Mouse (Mus musculus) MEL (cell line): ENCODE measurements around the gene Myrfl. TPM values are rescaled to one million over a fixed set of nuclear protein-coding genes. Genes with fewer than 3 reads are reported as not detected.

Source experiments
- DNase-seq: peaks from one replicate; pipeline ENCODE4 v3.0.0; 2011; ENCODE audit warnings: low read depth, low spot score
- H3K27ac ChIP-seq: 2 replicates; pipeline ENCODE4 v1.5.1; 2012; ENCODE audit warnings: low read depth, mild to moderate bottlenecking, control low read depth, low read length, moderate library complexity; ENCODE audit not compliant: control insufficient read depth
- H3K27me3 ChIP-seq, 2 experiments: fragments of 150-350 bp in 1 of 2; sonication (generic) in 1 of 2; 2 replicates each; pipeline ENCODE4 v1.6.1; 2012; ENCODE audit warnings: low read length in 2 of 2, mild to moderate bottlenecking in 2 of 2, improper control_type of control experiment in 1 of 2, moderate library complexity in 1 of 2; ENCODE audit not compliant: insufficient read depth in 2 of 2, control insufficient read depth in 1 of 2
- H3K36me3 ChIP-seq, 2 experiments: 2 replicates each; pipeline ENCODE4 v1.6.1; 2012 to 2014; ENCODE audit warnings: low read length in 2 of 2, improper control_type of control experiment in 1 of 2, inconsistent platforms in 1 of 2, mild to moderate bottlenecking in 1 of 2; ENCODE audit not compliant: insufficient read depth in 2 of 2, control insufficient read depth in 1 of 2
- H3K4me1 ChIP-seq, 2 experiments: fragments of 150-350 bp in 1 of 2; sonication (generic) in 1 of 2; 2 replicates each; pipeline ENCODE4 v1.6.1; 2012; ENCODE audit warnings: low read length in 2 of 2, improper control_type of control experiment in 1 of 2, mild to moderate bottlenecking in 1 of 2; ENCODE audit not compliant: insufficient read depth in 2 of 2, control insufficient read depth in 1 of 2
- H3K4me3 ChIP-seq, 2 experiments: fragments of 150-350 bp in 1 of 2; sonication (generic) in 1 of 2; 2 replicates each; pipeline ENCODE4 v1.5.1; 2012; ENCODE audit warnings: low read depth in 2 of 2, low read length in 2 of 2, mild to moderate bottlenecking in 2 of 2, moderate library complexity in 2 of 2, control low read depth in 1 of 2, improper control_type of control experiment in 1 of 2; ENCODE audit not compliant: control insufficient read depth in 1 of 2, insufficient read depth in 1 of 2
- H3K79me2 ChIP-seq: 2 replicates; pipeline ENCODE4 v1.6.1; 2012; ENCODE audit warnings: mild to moderate bottlenecking, low read length, moderate library complexity; ENCODE audit not compliant: control insufficient read depth, poor library complexity, insufficient read depth
- H3K9ac ChIP-seq: 2 replicates; pipeline ENCODE4 v1.6.1; 2012; ENCODE audit warnings: low read depth, mild to moderate bottlenecking, control low read depth, low read length, moderate library complexity; ENCODE audit not compliant: control insufficient read depth, poor library complexity, severe bottlenecking
- H3K9me3 ChIP-seq: fragments of 150-350 bp; sonication (generic); replicated peaks from 2 replicates; pipeline ENCODE4 v1.6.1; 2012; ENCODE audit warnings: mild to moderate bottlenecking, low read length, improper control_type of control experiment, moderate library complexity; ENCODE audit not compliant: insufficient read depth
- CHD1 ChIP-seq: IDR thresholded peaks from 2 replicates; pipeline ENCODE4 v1.6.1; 2012; ENCODE audit warnings: low read depth, mild to moderate bottlenecking, inconsistent platforms, low read length, improper control_type of control experiment
- CTCF ChIP-seq, 3 experiments: IDR thresholded peaks in 2 of 3; conservative IDR thresholded peaks in 1 of 3; 2 replicates each; pipeline ENCODE4 v1.5.1; 2011 to 2012; ENCODE audit warnings: low read length in 3 of 3, low read depth in 2 of 3, mild to moderate bottlenecking in 2 of 3, improper control_type of control experiment in 1 of 3, inconsistent platforms in 1 of 3, mixed read lengths in 1 of 3, moderate library complexity in 1 of 3; ENCODE audit not compliant: control insufficient read depth in 1 of 3, insufficient read depth in 1 of 3, poor library complexity in 1 of 3, severe bottlenecking in 1 of 3
- E2F4 ChIP-seq: IDR thresholded peaks from 2 replicates; pipeline ENCODE4 v1.6.1; 2011; ENCODE audit warnings: low read depth, low read length, improper control_type of control experiment, borderline replicate concordance
- ELF1 ChIP-seq: IDR thresholded peaks from 2 replicates; pipeline ENCODE4 v1.6.1; 2014; ENCODE audit warnings: low read depth, mild to moderate bottlenecking, inconsistent platforms, low read length, improper control_type of control experiment, moderate library complexity
- EP300 ChIP-seq, 2 experiments: IDR thresholded peaks; 2 replicates each; pipeline ENCODE4 v1.6.1; 2011; ENCODE audit warnings: improper control_type of control experiment in 2 of 2, low read length in 2 of 2, low read depth in 1 of 2, mild to moderate bottlenecking in 1 of 2
- GATA1 ChIP-seq: IDR thresholded peaks from 2 replicates; pipeline ENCODE4 v1.6.1; 2011; ENCODE audit warnings: low read depth, low read length, improper control_type of control experiment
- KAT2A ChIP-seq: conservative IDR thresholded peaks from 2 replicates; pipeline ENCODE4 v1.6.1; 2012; ENCODE audit warnings: low read depth, low read length, improper control_type of control experiment, inconsistent platforms
- MAZ ChIP-seq: IDR thresholded peaks from 2 replicates; pipeline ENCODE4 v1.6.1; 2012; ENCODE audit warnings: low read depth, mild to moderate bottlenecking, inconsistent platforms, low read length, improper control_type of control experiment
- NELFE ChIP-seq: IDR thresholded peaks from 2 replicates; pipeline ENCODE4 v1.6.1; 2011; ENCODE audit warnings: low read depth, low read length, improper control_type of control experiment
- NRF1 ChIP-seq: IDR thresholded peaks from 2 replicates; pipeline ENCODE4 v1.6.1; 2014; ENCODE audit warnings: low read depth, mild to moderate bottlenecking, inconsistent platforms, low read length, improper control_type of control experiment, moderate library complexity; ENCODE audit not compliant: poor library complexity, insufficient read depth, severe bottlenecking
- POLR2AphosphoS5 ChIP-seq: IDR thresholded peaks from 2 replicates; pipeline ENCODE4 v1.6.1; 2012; ENCODE audit warnings: low read depth, borderline replicate concordance, mild to moderate bottlenecking, inconsistent platforms, low read length, moderate library complexity, mixed read lengths
- RAD21 ChIP-seq: IDR thresholded peaks from 2 replicates; pipeline ENCODE4 v1.6.1; 2011; ENCODE audit warnings: mild to moderate bottlenecking, low read depth, low read length, improper control_type of control experiment
- TCF12 ChIP-seq: IDR thresholded peaks from 2 replicates; pipeline ENCODE4 v1.6.1; 2014; ENCODE audit warnings: low read depth, mild to moderate bottlenecking, inconsistent platforms, low read length, improper control_type of control experiment, moderate library complexity
- UBTF ChIP-seq: IDR thresholded peaks from 2 replicates; pipeline ENCODE4 v1.6.1; 2012; ENCODE audit warnings: low read depth, mild to moderate bottlenecking, inconsistent platforms, low read length, improper control_type of control experiment, moderate library complexity, borderline replicate concordance; ENCODE audit not compliant: insufficient read depth
- USF1 ChIP-seq: IDR thresholded peaks from 2 replicates; pipeline ENCODE4 v1.6.1; 2014; ENCODE audit warnings: low read depth, mild to moderate bottlenecking, inconsistent platforms, low read length, improper control_type of control experiment, moderate library complexity
- USF2 ChIP-seq, 2 experiments: IDR thresholded peaks; 2 replicates each; pipeline ENCODE4 v1.6.1; 2011 to 2012; ENCODE audit warnings: improper control_type of control experiment in 2 of 2, low read length in 2 of 2, borderline replicate concordance in 1 of 2, inconsistent platforms in 1 of 2, low read depth in 1 of 2, mild to moderate bottlenecking in 1 of 2; ENCODE audit not compliant: insufficient read depth in 1 of 2
- ZKSCAN1 ChIP-seq: IDR thresholded peaks from 2 replicates; pipeline ENCODE4 v1.6.1; 2012; ENCODE audit warnings: low read depth, mild to moderate bottlenecking, inconsistent platforms, low read length, improper control_type of control experiment, moderate library complexity
- ZNF384 ChIP-seq: IDR thresholded peaks from 2 replicates; pipeline ENCODE4 v1.6.1; 2012; ENCODE audit warnings: low read depth, mild to moderate bottlenecking, inconsistent platforms, low read length, improper control_type of control experiment
- polyA plus RNA-seq, 2 experiments: library from polyadenylated mRNA; stranded (reverse) in 1 of 2; unstranded in 1 of 2; fragments of >175 nt in 1 of 2; fragments of >200 nt in 1 of 2; gene quantifications; 2 replicates each; pipeline versions ENCODE4 v1.2.1 to v1.2.4; 2012; ENCODE audit warnings: low replicate concordance in 2 of 2, low read depth in 1 of 2; ENCODE audit not compliant: insufficient read length in 2 of 2, insufficient read depth in 1 of 2, missing spikeins in 1 of 2
- total RNA-seq: library from RNA; depleted of rRNA; stranded (reverse); fragments of 300-350 nt; gene quantifications from 2 replicates; pipeline ENCODE4 v1.2.3, GENCODE M21; 2012

Gene Myrfl
- total and polyA plus RNA-seq, 3 experiments: 0.03 TPM; not detected in 2

DNA sequence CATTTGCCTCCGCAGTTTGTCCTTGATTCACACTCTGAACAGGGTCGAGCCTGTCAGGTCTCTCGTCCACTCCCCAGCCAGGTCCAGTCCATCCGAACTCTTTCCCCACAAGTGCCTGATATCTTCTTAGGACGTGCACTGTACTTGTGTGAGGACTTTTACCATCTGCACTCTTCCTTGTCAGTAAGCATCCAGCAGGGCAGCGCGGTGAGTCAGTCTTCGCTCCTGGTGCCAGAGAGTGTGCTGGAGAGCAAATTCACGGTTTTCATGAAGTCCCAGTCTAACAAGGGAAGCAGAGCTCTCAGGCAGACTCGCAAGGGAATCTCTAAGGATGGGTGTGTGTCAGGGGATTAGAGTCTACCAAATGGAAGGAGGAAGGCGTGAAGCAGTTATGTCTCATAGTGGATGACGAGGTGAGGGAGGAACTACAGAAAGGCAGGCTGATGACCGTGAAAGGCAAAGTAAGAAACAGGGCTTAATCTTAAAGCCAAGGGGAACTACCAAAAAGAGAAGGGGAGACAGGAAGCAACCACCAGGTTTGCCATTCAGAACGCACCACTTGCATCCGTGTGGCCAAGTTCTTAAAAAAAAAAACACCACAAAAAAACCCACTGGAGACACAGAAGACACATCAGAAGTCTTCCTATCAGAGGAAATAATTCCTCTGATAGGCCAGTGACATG lies 34.9 kb upstream of the Myrfl start:
- Histone ChIP-seq H3K27me3 (no peaks in the 10 kb centered on the region), H3K9ac (no peak overlapping the region), H3K4me1 (peaks cover 0 to 9% of the 10 kb centered on the region in 2 experiments; a peak in 2 of 4 replicates), H3K4me3 (no peak overlapping the region), H3K27ac (no peak overlapping the region), H3K36me3 (peaks cover 10 to 11% of the 10 kb centered on the region in 2 experiments), H3K9me3 (no peaks in the 10 kb centered on the region), H3K79me2 (no peaks in the 10 kb centered on the region)
- DNase-seq: no peak
- TF ChIP-seq RAD21: no peak
- TF ChIP-seq TCF12: no peak
- no peak for TF ChIP-seq MAZ
- no peak for TF ChIP-seq EP300 (IDR thresholded peaks at IDR 0.05; ENCODE audit: low read depth in 1 of 2, low read length in 2 of 2)
- no peak for TF ChIP-seq CHD1
- TF ChIP-seq POLR2AphosphoS5: no peak
- no peak for TF ChIP-seq CTCF (IDR thresholded peaks at IDR 0.05 in 2 of 3, conservative IDR thresholded peaks at IDR 0.05 in 1 of 3; ENCODE audit: control insufficient read depth in 1 of 3, insufficient read depth in 1 of 3, low read depth in 2 of 3, low read length in 3 of 3, poor library complexity in 1 of 3, severe bottlenecking in 1 of 3)
- TF ChIP-seq UBTF: no peak
- TF ChIP-seq E2F4: no peak
- TF ChIP-seq KAT2A: no peak
- TF ChIP-seq GATA1: no peak
- TF ChIP-seq ZKSCAN1: no peak
- no peak for TF ChIP-seq USF1

- H3K27ac ChIP-seq: peak overlapping the region; percentile 36; the same call in 1 of the 2 replicates
- no peak for DNase-seq
- no peaks in the 10 kb centered on the region for H3K79me2 ChIP-seq
- no peak overlapping the region for H3K4me3 ChIP-seq
- no peak for TF ChIP-seq RAD21
- TF ChIP-seq USF2 (IDR thresholded peaks at IDR 0.05; ENCODE audit: borderline replicate concordance in 1 of 2, insufficient read depth in 1 of 2, low read depth in 1 of 2, low read length in 2 of 2): no peak
- no peak for TF ChIP-seq KAT2A
- no peak for TF ChIP-seq TCF12
- TF ChIP-seq ELF1: no peak
- TF ChIP-seq NRF1: no peak
- TF ChIP-seq CTCF (IDR thresholded peaks at IDR 0.05 in 2 of 3, conservative IDR thresholded peaks at IDR 0.05 in 1 of 3; ENCODE audit: control insufficient read depth in 1 of 3, insufficient read depth in 1 of 3, low read depth in 2 of 3, low read length in 3 of 3, poor library complexity in 1 of 3, severe bottlenecking in 1 of 3): no peak
- no peak for TF ChIP-seq NELFE
- TF ChIP-seq ZNF384: no peak
- peaks cover 0 to 9% of the 10 kb centered on the region in 2 experiments; a peak in 2 of 4 replicates for H3K4me1 ChIP-seq
- H3K27me3 ChIP-seq: no peaks in the 10 kb centered on the region
- no peak overlapping the region; the same call in 1 of the 2 replicates for H3K9ac ChIP-seq
- peaks cover 10 to 13% of the 10 kb centered on the region in 2 experiments for H3K36me3 ChIP-seq
- H3K9me3 ChIP-seq: no peaks in the 10 kb centered on the region
Measured at GRCm38 (mm10) chr10:116930936-116931335, 34.2 kb upstream of the Myrfl start.
